Mouse (Mus musculus) thymus, postnatal 4 days (tissue): ENCODE results near the gene Dap.
A peak's percentile ranks its signal among the peaks of the same experiment; 100 is the strongest.

Experiments used
- DNase-seq: peaks from one replicate; pipeline ENCODE4 v3.0.0; 2021

The Dap gene

GRCm38 (mm10) chr15:31238611-31239010, 14.5 kb downstream of the Dap start:
- no peak for DNase-seq

GRCm38 (mm10) chr15:31239713-31240112, 15.6 kb downstream of the Dap start:
- DNase-seq = no peak

GRCm38 (mm10) chr15:31240181-31240580, 16.1 kb downstream of the Dap start:
- DNase-seq = no peak

GRCm38 (mm10) chr15:31243260-31243659, 19.1 kb downstream of the Dap start:
- DNase-seq = no peak

GRCm38 (mm10) chr15:31244696-31245445, 20.8 kb downstream of the Dap start:
- no peak for DNase-seq

- no peak for DNase-seq
Measured at GRCm38 (mm10) chr15:31245934-31246333, 21.8 kb downstream of the Dap start.

- DNase-seq = no peak
Measured at GRCm38 (mm10) chr15:31247035-31247434, 22.9 kb downstream of the Dap start.

- no peak for DNase-seq
Measured at GRCm38 (mm10) chr15:31248882-31249281, 24.8 kb downstream of the Dap start.

GRCm38 (mm10) chr15:31250027-31250426, 25.9 kb downstream of the Dap start:
- DNase-seq = no peak

GRCm38 (mm10) chr15:31250676-31251075, 26.6 kb downstream of the Dap start:
- DNase-seq = no peak

- DNase-seq = no peak
Measured at GRCm38 (mm10) chr15:31251189-31251588, 27.1 kb downstream of the Dap start.

- no peak for DNase-seq
Measured at GRCm38 (mm10) chr15:31252590-31253311, 28.6 kb downstream of the Dap start.

- DNase-seq = peak; percentile 46
Measured at GRCm38 (mm10) chr15:31253380-31253779, 29.3 kb downstream of the Dap start.

GRCm38 (mm10) chr15:31253963-31254362, 29.8 kb downstream of the Dap start:
- no peak for DNase-seq

GRCm38 (mm10) chr15:31254939-31255535, 30.9 kb downstream of the Dap start:
- no peak for DNase-seq

- DNase-seq = no peak
Measured at GRCm38 (mm10) chr15:31255762-31256161, 31.6 kb downstream of the Dap start.

- no peak for DNase-seq
Measured at GRCm38 (mm10) chr15:31257329-31257728, 33.2 kb downstream of the Dap start.

GRCm38 (mm10) chr15:31258029-31258692, 34.0 kb downstream of the Dap start:
- DNase-seq = peak; percentile 22

- no peak for DNase-seq
Measured at GRCm38 (mm10) chr15:31258693-31259439, 34.8 kb downstream of the Dap start.

- DNase-seq = no peak
Measured at GRCm38 (mm10) chr15:31261094-31261493, 37.0 kb downstream of the Dap start.

- DNase-seq = no peak
Measured at GRCm38 (mm10) chr15:31262361-31262760, 38.2 kb downstream of the Dap start.

- peak; percentile 85 for DNase-seq
Measured at GRCm38 (mm10) chr15:31264827-31265226, 40.7 kb downstream of the Dap start.

- no peak for DNase-seq
Measured at GRCm38 (mm10) chr15:31265404-31265803, 41.3 kb downstream of the Dap start.
